Mouse (Mus musculus) intestine, postnatal 0 days (tissue): ENCODE data around the gene Fam189b. TPM values are rescaled to one million over a fixed set of nuclear protein-coding genes. Genes with fewer than 3 reads are reported as not detected.
A peak's percentile ranks its signal among the peaks of the same experiment; 100 is the strongest.

Source experiments
- ATAC-seq: fragments of 200-750 bp; cut with Nextera tagmentation; 2 replicates; pipeline ENCODE4 v1.8.0; 2017; ENCODE audit warnings: mild to moderate bottlenecking, moderate TSS enrichment, moderate library complexity
- H3K27ac ChIP-seq: fragments of 300-500 bp; sonication (generic); 2 replicates; pipeline ENCODE4 v1.5.1; 2014; ENCODE audit warnings: mild to moderate bottlenecking, low read depth, low read length, moderate library complexity
- H3K27me3 ChIP-seq: fragments of 300-500 bp; sonication (generic); replicated peaks from 2 replicates; pipeline ENCODE4 v1.6.1; 2014; ENCODE audit warnings: low read length, mixed read lengths; ENCODE audit not compliant: control insufficient read depth, insufficient read depth
- H3K36me3 ChIP-seq: fragments of 300-500 bp; sonication (generic); 2 replicates; pipeline ENCODE4 v1.6.1; 2014; ENCODE audit warnings: mild to moderate bottlenecking, moderate library complexity; ENCODE audit not compliant: control insufficient read depth, insufficient read depth
- H3K4me1 ChIP-seq: fragments of 300-500 bp; sonication (generic); replicated peaks from 2 replicates; pipeline ENCODE4 v1.6.1; 2014; ENCODE audit warnings: antibody characterized with exemption, low read length, mixed read lengths; ENCODE audit not compliant: control insufficient read depth, insufficient read depth
- H3K4me2 ChIP-seq: fragments of 300-500 bp; sonication (generic); replicated peaks from 2 replicates; pipeline ENCODE4 v1.6.1; 2014; ENCODE audit warnings: low read depth, mild to moderate bottlenecking, moderate library complexity
- H3K4me3 ChIP-seq: fragments of 300-500 bp; sonication (generic); 2 replicates; pipeline ENCODE4 v1.5.1; 2014; ENCODE audit warnings: low read depth, low read length
- H3K9ac ChIP-seq: fragments of 300-500 bp; sonication (generic); 2 replicates; pipeline ENCODE4 v1.6.1; 2014; ENCODE audit warnings: mild to moderate bottlenecking, low read depth, low read length
- H3K9me3 ChIP-seq: fragments of 300-500 bp; sonication (generic); 2 replicates; pipeline ENCODE4 v1.6.1; 2016; ENCODE audit warnings: mixed run types; ENCODE audit not compliant: control insufficient read depth
- CTCF ChIP-seq: sonication (generic); IDR thresholded peaks from 2 replicates; pipeline ENCODE4 v1.5.1; 2016; ENCODE audit warnings: low read depth, mild to moderate bottlenecking, control low read depth, antibody characterized with exemption, moderate library complexity
- WGBS: fragments of 180-500 bp; shearing (Covaris S2); extraction: QIAGEN DNeasy Blood & Tissue Kit; methylation state at CpG from one replicate; pipeline ENCODE4 v1.1.7; 2014; 5-methylcytosine and 5-hydroxymethylcytosine counted together
- polyA plus RNA-seq: library from polyadenylated mRNA; unstranded; fragments of >200 nt; fragmentation: Nextera tagmentation; extraction: Ambion mirVana; gene quantifications from 2 replicates; pipeline ENCODE4 v1.2.1, GENCODE M21; 2015

Gene Fam189b
- polyA plus RNA-seq, 1 experiment from 2014 or later: 4.9 TPM

- under 1% methylated on average over 43 of the region's 43 CpGs for WGBS
- Histone ChIP-seq H3K36me3 (peaks cover 68% of the 10 kb centered on the region), H3K9me3 (no peaks in the 10 kb centered on the region), H3K4me1 (0 out of 2 replicates have a peak, but pooled peaks cover 7% of the 10 kb centered on the region), H3K27ac (peak within 1 kb of the TSS; percentile 80), H3K9ac (peak within 1 kb of the TSS; percentile 70), H3K4me3 (peak within 1 kb of the TSS; percentile 84), H3K4me2 (peak within 1 kb of the TSS; percentile 88), H3K27me3 (no peaks in the 10 kb centered on the region)
- peak; percentile 95 for ATAC-seq
- TF ChIP-seq CTCF: no peak
Measured at GRCm38 (mm10) chr3:89177242-89178106, 5.5 kb upstream of the Fam189b start, which contains the start of gene Scamp3. Scamp3 (plus strand) TSS chr3:89177473.

- TF ChIP-seq CTCF: no peak
- Histone ChIP-seq H3K4me3 (peak overlapping the region; percentile 84), H3K4me2 (peak overlapping the region; percentile 88), H3K27me3 (no peaks in the 10 kb centered on the region), H3K27ac (peak overlapping the region; percentile 80; the same call in 1 of the 2 replicates), H3K36me3 (peaks cover 64% of the 10 kb centered on the region), H3K9ac (peak overlapping the region; percentile 70), H3K9me3 (no peaks in the 10 kb centered on the region), H3K4me1 (0 out of 2 replicates have a peak, but pooled peaks cover 7% of the 10 kb centered on the region)
- ATAC-seq: no peak
- WGBS: 0% methylated on average over 6 of the region's 6 CpGs
Measured at GRCm38 (mm10) chr3:89178107-89178385, 4.9 kb upstream of the Fam189b start.

DNA sequence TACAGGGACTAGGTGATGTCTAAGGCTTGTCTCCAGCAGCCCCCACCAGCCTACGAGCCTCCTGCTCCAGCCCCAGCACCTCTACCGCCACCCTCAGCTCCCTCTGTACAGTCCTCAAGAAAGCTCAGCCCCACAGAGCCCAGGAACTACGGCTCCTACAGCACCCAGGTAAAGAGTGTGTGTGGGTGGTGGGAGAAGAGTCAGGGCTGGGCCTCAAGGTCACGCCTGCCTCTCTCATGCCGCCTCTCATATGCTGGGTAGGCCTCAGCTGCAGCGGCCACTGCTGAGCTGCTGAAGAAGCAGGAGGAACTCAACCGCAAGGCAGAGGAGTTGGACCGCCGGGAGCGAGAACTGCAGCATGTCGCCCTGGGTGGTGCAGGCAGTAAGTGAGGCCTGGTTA lies 3.9 kb upstream of the Fam189b start:
- 83% methylated on average over 11 of the region's 11 CpGs for WGBS
- no peak for ATAC-seq
- peaks cover 54% of the 10 kb centered on the region for H3K36me3 ChIP-seq
- H3K9ac ChIP-seq: no peak overlapping the region
- no peaks in the 10 kb centered on the region for H3K27me3 ChIP-seq
- no peaks in the 10 kb centered on the region for H3K9me3 ChIP-seq
- H3K27ac ChIP-seq: no peak overlapping the region
- H3K4me2 ChIP-seq: 0 out of 2 replicates have a peak overlapping the region, but pooled peaks have one; percentile 88
- TF ChIP-seq CTCF: no peak
- H3K4me3 ChIP-seq: no peak overlapping the region
- 0 out of 2 replicates have a peak, but pooled peaks cover 7% of the 10 kb centered on the region for H3K4me1 ChIP-seq

DNA sequence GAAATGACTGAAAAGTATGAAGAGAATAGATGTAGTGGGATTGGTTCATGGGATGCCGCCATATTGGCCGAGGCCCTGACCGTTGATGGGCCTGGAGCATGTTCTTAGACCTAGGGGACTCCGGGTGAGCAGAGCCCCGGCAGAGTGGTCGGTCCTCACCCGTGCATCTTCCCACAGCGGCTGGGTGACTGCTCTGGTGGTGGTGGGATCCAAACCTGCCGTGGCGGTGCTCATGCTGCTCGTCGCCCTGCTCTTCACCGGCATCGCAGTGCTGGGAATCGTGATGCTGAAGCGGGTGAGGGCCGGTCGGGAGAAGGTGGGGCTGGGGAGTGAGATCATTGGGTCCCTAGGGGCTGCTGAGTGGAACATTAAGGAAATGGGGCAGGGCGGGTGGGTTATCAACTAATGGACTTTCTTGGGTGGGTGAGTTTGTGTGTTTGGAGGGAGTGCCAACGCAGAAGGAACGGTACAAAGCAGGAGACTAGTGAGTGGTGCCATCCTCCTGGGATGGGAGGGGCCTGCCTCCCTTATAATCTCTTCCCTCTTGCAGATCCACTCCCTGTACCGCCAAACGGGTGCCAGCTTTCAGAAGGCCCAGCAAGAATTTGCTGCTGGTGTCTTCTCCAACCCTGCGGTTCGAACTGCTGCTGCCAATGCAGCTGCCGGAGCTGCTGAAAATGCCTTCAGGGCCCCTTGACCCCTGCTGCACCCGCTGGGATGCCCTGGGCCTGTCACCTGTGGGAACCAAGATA lies 1.0 kb upstream of the Fam189b start:
- Histone ChIP-seq H3K9me3 (no peaks in the 10 kb centered on the region), H3K4me1 (0 out of 2 replicates have a peak, but pooled peaks cover 7% of the 10 kb centered on the region), H3K4me2 (no peak overlapping the region), H3K9ac (no peak overlapping the region), H3K27me3 (no peaks in the 10 kb centered on the region), H3K27ac (no peak overlapping the region), H3K4me3 (no peak overlapping the region), H3K36me3 (peaks cover 28% of the 10 kb centered on the region)
- no peak for ATAC-seq
- 93% methylated on average over 27 of the region's 27 CpGs for WGBS
- no peak for TF ChIP-seq CTCF

GRCm38 (mm10) chr3:89182531-89183057 lies 349 bp upstream of the Fam189b start:
- H3K27me3 ChIP-seq: no peaks in the 10 kb centered on the region
- peaks cover 28% of the 10 kb centered on the region for H3K36me3 ChIP-seq
- 0 out of 2 replicates have a peak, but pooled peaks cover 7% of the 10 kb centered on the region for H3K4me1 ChIP-seq
- H3K9ac ChIP-seq: peak overlapping the region; percentile 45; the same call in 1 of the 2 replicates
- TF ChIP-seq CTCF: no peak
- peak overlapping the region; percentile 63 for H3K4me3 ChIP-seq
- peak overlapping the region; percentile 88 for H3K4me2 ChIP-seq
- no peak for ATAC-seq
- H3K27ac ChIP-seq: no peak overlapping the region; the same call in 1 of the 2 replicates
- 34% methylated on average over 7 of the region's 7 CpGs for WGBS
- no peaks in the 10 kb centered on the region for H3K9me3 ChIP-seq

- Histone ChIP-seq H3K36me3 (peaks cover 28% of the 10 kb centered on the region), H3K4me1 (no peaks in the 10 kb centered on the region), H3K4me2 (peak overlapping the region; percentile 88), H3K9ac (peak overlapping the region; percentile 45), H3K27me3 (no peaks in the 10 kb centered on the region), H3K27ac (no peak overlapping the region), H3K9me3 (no peaks in the 10 kb centered on the region), H3K4me3 (peak overlapping the region; percentile 63)
- no peak for TF ChIP-seq CTCF
- 78% methylated on average over 6 of the region's 6 CpGs for WGBS
- ATAC-seq: no peak
Measured at GRCm38 (mm10) chr3:89183959-89184315, 994 bp downstream of the Fam189b start.
